Mouse (Mus musculus): ENCODE results near the gene Olfr867.

The Olfr867 gene

DNA sequence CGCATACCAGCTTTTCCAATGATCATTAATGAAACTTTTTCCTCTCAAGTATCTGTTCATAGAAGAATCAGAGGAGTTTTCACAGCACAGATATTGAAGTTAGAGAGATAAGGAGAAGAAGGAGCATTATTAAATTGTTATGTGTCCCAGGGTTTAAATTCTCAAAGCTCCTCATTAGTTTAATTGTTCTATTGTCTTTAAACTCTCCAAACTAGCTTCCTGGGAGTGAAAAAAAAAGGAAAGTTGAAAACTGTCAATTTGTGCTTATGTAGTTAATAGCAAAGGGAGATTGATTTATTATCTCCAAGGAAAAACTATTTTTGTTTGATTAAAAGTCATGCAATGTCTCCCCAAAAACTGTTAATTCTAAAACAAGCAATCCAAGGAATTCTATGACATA lies at the start of gene Olfr867:
TSS of gene Olfr867 (minus strand) at position 101 of the 400 bp plus-strand sequence.
- in situ Hi-C loops (cut with MboI; ENCODE audit: low sequenced_read_pairs), result no loop called here

- in situ Hi-C loops (cut with MboI; ENCODE audit: low sequenced_read_pairs), result no loop called here
These were observed 41.0 kb upstream of the Olfr867 start, which contains the start of gene Olfr868 for GRCm38 (mm10) chr9:20098326-20098725. Gene Olfr868 (plus strand): TSS chr9:20098626.

DNA sequence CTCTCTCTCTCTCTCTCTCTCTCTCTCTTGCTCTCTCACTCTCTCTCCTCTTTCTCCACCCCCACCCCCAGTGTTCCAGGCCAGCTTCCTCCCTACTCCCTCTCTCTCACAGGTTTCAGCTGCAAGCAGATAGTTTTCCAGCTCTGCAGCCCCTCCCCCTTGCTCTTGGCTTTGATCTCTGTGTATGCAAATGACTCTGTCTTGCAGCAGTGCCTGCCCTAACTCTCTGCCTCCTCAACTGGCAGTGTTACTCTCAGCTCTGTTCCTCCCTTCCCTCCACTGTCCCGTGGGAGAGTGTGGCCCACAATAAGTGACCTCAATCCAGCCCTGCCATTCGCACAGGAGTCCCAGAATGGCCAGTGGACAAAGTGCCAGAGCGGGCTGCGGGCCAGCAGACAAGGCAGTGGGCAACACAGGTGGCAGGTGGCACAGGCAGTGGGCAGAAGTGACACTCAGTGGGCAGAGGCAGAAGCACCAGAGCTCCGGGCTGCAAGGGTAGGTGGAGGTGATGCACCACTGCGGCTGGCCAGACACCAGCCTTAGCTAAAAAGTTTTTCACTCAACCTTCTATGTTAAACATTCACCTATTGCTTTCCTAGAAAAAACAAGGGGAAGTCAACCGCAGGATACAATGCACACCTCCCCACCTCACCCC lies 16.3 kb upstream of the Olfr867 start:
- in situ Hi-C loops (cut with MboI; ENCODE audit: low sequenced_read_pairs), result no loop called here

DNA sequence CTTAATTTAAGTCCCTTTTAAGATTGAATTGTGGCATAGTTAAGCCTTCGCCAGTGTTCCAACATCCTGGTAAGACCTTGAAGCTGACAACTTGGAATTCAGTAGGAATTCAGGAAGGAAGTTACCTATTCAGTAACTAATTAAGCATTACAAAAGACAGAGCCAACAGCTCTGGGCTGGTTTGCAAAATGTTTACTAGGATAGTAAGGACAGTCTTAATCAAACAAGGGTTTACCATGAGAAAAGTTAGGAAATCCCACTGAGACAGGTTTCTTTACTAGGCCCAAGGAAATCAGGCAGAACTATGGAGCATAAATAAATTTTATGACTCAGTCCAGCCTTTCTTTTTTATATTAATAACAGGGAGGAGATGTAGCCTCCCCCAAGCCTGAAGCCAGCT lies 13.9 kb upstream of the Olfr867 start:
- in situ Hi-C loops (cut with MboI; ENCODE audit: low sequenced_read_pairs), result no loop called here

- in situ Hi-C loops (cut with MboI; ENCODE audit: low sequenced_read_pairs), result no loop called here
These were observed 12.9 kb upstream of the Olfr867 start for GRCm38 (mm10) chr9:20070236-20070635.

- in situ Hi-C loops (cut with MboI; ENCODE audit: low sequenced_read_pairs), result no loop called here
These were observed 9.4 kb downstream of the Olfr867 start for GRCm38 (mm10) chr9:20047964-20048363.

GRCm38 (mm10) chr9:20027935-20028334 lies 29.4 kb downstream of the Olfr867 start, which contains the start of gene Olfr866:
Gene Olfr866 (minus strand): TSS chr9:20028035.
- in situ Hi-C loops (cut with MboI; ENCODE audit: low sequenced_read_pairs), result no loop called here

Data from CH12F3 (cell line).